Mouse (Mus musculus): ENCODE measurements around the gene Cyp2d26.

GRCm38 (mm10) chr15:82793454-82793853 lies 640 bp downstream of the Cyp2d26 start:
- TF ChIP-seq CTCF (IDR thresholded peaks at IDR 0.05; ENCODE audit: extremely low read depth, insufficient read depth, insufficient read length, insufficient replicate concordance) (no peak), POLR2A (IDR thresholded peaks at IDR 0.05; ENCODE audit: low read depth, low read length) (no peak)
